Mouse (Mus musculus) myocyte (in vitro differentiated cells): Measurements from ENCODE around the gene Stmn1. TPM values are rescaled to one million over a fixed set of nuclear protein-coding genes. Genes with fewer than 3 reads are reported as not detected.

ENCODE experiments used
- H3K27me3 ChIP-seq: one replicate; pipeline ENCODE4 v1.6.1; 2011; ENCODE audit not compliant: control insufficient read depth, insufficient read depth, insufficient read length
- H3K36me3 ChIP-seq: one replicate; pipeline ENCODE4 v1.6.1; 2011; ENCODE audit not compliant: control insufficient read depth, insufficient read depth
- H3K4me2 ChIP-seq: one replicate; pipeline ENCODE4 v1.6.1; 2011; ENCODE audit warnings: low read depth, control low read depth
- H3K4me3 ChIP-seq: one replicate; pipeline ENCODE4 v1.5.1; 2011; ENCODE audit warnings: mild to moderate bottlenecking, control low read depth, moderate library complexity
- H3K79me2 ChIP-seq: one replicate; pipeline ENCODE4 v1.6.1; 2011; ENCODE audit not compliant: control insufficient read depth, insufficient read depth
- H3ac ChIP-seq: one replicate; pipeline ENCODE4 v1.6.1; 2011; ENCODE audit not compliant: control insufficient read depth, insufficient read length
- CEBPB ChIP-seq: IDR thresholded peaks from 2 replicates; pipeline ENCODE4 v1.6.1; 2011; ENCODE audit warnings: mild to moderate bottlenecking, moderate library complexity; ENCODE audit not compliant: poor library complexity, insufficient read depth, severe bottlenecking
- E2F4 ChIP-seq: IDR thresholded peaks from one replicate; pipeline ENCODE4 v1.6.1; 2011; ENCODE audit warnings: mild to moderate bottlenecking, control low read depth, moderate library complexity; ENCODE audit not compliant: insufficient read depth
- MAX ChIP-seq: IDR thresholded peaks from one replicate; pipeline ENCODE4 v1.6.1; 2011; ENCODE audit warnings: low read depth, mild to moderate bottlenecking, control low read depth
- MYOD1 ChIP-seq, 3 experiments: IDR thresholded peaks; one replicate each; pipeline ENCODE4 v1.6.1; 2011; ENCODE audit warnings: control low read depth in 2 of 3, low read depth in 2 of 3, mild to moderate bottlenecking in 2 of 3, moderate library complexity in 1 of 3; ENCODE audit not compliant: insufficient read length in 2 of 3, control insufficient read depth in 1 of 3
- MYOG ChIP-seq, 3 experiments: IDR thresholded peaks; one replicate each; pipeline ENCODE4 v1.6.1; 2011; ENCODE audit warnings: control low read depth in 2 of 3, low read depth in 2 of 3, mild to moderate bottlenecking in 2 of 3; ENCODE audit not compliant: insufficient read length in 2 of 3, control insufficient read depth in 1 of 3, insufficient read depth in 1 of 3
- POLR2A ChIP-seq: IDR thresholded peaks from one replicate; pipeline ENCODE4 v1.6.1; 2011; ENCODE audit warnings: low read depth, mild to moderate bottlenecking, control low read depth, moderate library complexity; ENCODE audit not compliant: insufficient read length
- POLR2AphosphoS2 ChIP-seq: IDR thresholded peaks from one replicate; pipeline ENCODE4 v1.6.1; 2011; ENCODE audit warnings: low read depth, control low read depth; ENCODE audit not compliant: insufficient read length
- REST ChIP-seq: IDR thresholded peaks from one replicate; pipeline ENCODE4 v1.6.1; 2011; ENCODE audit warnings: mild to moderate bottlenecking, control low read depth, moderate library complexity; ENCODE audit not compliant: insufficient read depth, insufficient read length
- SRF ChIP-seq: IDR thresholded peaks from one replicate; pipeline ENCODE4 v1.6.1; 2011; ENCODE audit warnings: low read depth; ENCODE audit not compliant: control insufficient read depth, insufficient read length
- TCF12 ChIP-seq: IDR thresholded peaks from one replicate; pipeline ENCODE4 v1.6.1; 2011; ENCODE audit warnings: mild to moderate bottlenecking, control low read depth; ENCODE audit not compliant: poor library complexity, insufficient read depth, severe bottlenecking
- TCF3 ChIP-seq: IDR thresholded peaks from one replicate; pipeline ENCODE4 v1.6.1; 2011; ENCODE audit warnings: low read depth, control low read depth; ENCODE audit not compliant: insufficient read length
- USF1 ChIP-seq: IDR thresholded peaks from one replicate; pipeline ENCODE4 v1.6.1; 2011; ENCODE audit warnings: low read depth, mild to moderate bottlenecking, control low read depth, moderate library complexity
- polyA plus RNA-seq: library from polyadenylated mRNA; unstranded; fragments of >200 nt; fragmentation: generic; extraction: Trizol; gene quantifications from one replicate; pipeline ENCODE4 v1.2.1, GENCODE M21; 2012; ENCODE audit warnings: missing spikeins

The Stmn1 gene
- polyA plus RNA-seq, 1 experiment, result 213 TPM

GRCm38 (mm10) chr4:134466381-134467262, 1.5 kb upstream of the Stmn1 start:
- no peaks in the 10 kb centered on the region for H3K36me3 ChIP-seq
- TF ChIP-seq TCF12 (no peak), CEBPB (no peak), REST (no peak), MAX (no peak), POLR2A (no peak), MYOD1 (IDR thresholded peaks at IDR 0.05; ENCODE audit: control insufficient read depth in 1 of 3, insufficient read length in 2 of 3, low read depth in 2 of 3) (no peak), E2F4 (no peak), MYOG (IDR thresholded peaks at IDR 0.05; ENCODE audit: control insufficient read depth in 1 of 3, insufficient read depth in 1 of 3, insufficient read length in 2 of 3, low read depth in 2 of 3) (no peak), SRF (no peak), USF1 (no peak), TCF3 (no peak), POLR2AphosphoS2 (no peak)
- H3ac ChIP-seq, result no peak overlapping the region
- H3K79me2 ChIP-seq, result peaks cover 20% of the 10 kb centered on the region
- H3K27me3 ChIP-seq, result no peaks in the 10 kb centered on the region
- peak overlapping the region; percentile 33 for H3K4me3 ChIP-seq
- peak overlapping the region; percentile 93 for H3K4me2 ChIP-seq

- H3ac ChIP-seq, result peak overlapping the region; percentile 30
- TF ChIP-seq MYOD1 (IDR thresholded peaks at IDR 0.05; ENCODE audit: control insufficient read depth in 1 of 3, insufficient read length in 2 of 3, low read depth in 2 of 3) (no peak), TCF12 (no peak), MAX (no peak), USF1 (no peak), MYOG (IDR thresholded peaks at IDR 0.05; ENCODE audit: control insufficient read depth in 1 of 3, insufficient read depth in 1 of 3, insufficient read length in 2 of 3, low read depth in 2 of 3) (no peak), POLR2AphosphoS2 (no peak), REST (no peak), E2F4 (no peak), TCF3 (no peak), SRF (no peak), CEBPB (no peak), POLR2A (no peak)
- peaks cover 20% of the 10 kb centered on the region for H3K79me2 ChIP-seq
- peak overlapping the region; percentile 93 for H3K4me2 ChIP-seq
- peak overlapping the region; percentile 33 for H3K4me3 ChIP-seq
- no peaks in the 10 kb centered on the region for H3K27me3 ChIP-seq
- no peaks in the 10 kb centered on the region for H3K36me3 ChIP-seq
Measured at GRCm38 (mm10) chr4:134467435-134468214, 495 bp upstream of the Stmn1 start.

- Histone ChIP-seq H3K27me3 (no peaks in the 10 kb centered on the region), H3ac (peak overlapping the region; percentile 30), H3K79me2 (peaks cover 20% of the 10 kb centered on the region), H3K4me3 (peak overlapping the region; percentile 33), H3K4me2 (peak overlapping the region; percentile 77), H3K36me3 (no peaks in the 10 kb centered on the region)
- TF ChIP-seq POLR2AphosphoS2 (peak; percentile 38), E2F4 (peak; percentile 84), TCF3 (no peak)
Measured at GRCm38 (mm10) chr4:134468578-134469266, 602 bp downstream of the Stmn1 start.

GRCm38 (mm10) chr4:134469341-134469796, 1.2 kb downstream of the Stmn1 start:
- H3K4me2 ChIP-seq, result peak overlapping the region; percentile 77
- peaks cover 20% of the 10 kb centered on the region for H3K79me2 ChIP-seq
- H3K36me3 ChIP-seq, result no peaks in the 10 kb centered on the region
- TF ChIP-seq POLR2AphosphoS2 (peak; percentile 40), POLR2A (peak; percentile 15), CEBPB (peak; percentile 42; the same call in 1 of the 2 replicates), MYOG (IDR thresholded peaks at IDR 0.05; ENCODE audit: control insufficient read depth in 1 of 3, insufficient read depth in 1 of 3, insufficient read length in 2 of 3, low read depth in 2 of 3) (no peak)
- H3K27me3 ChIP-seq, result no peaks in the 10 kb centered on the region
- H3K4me3 ChIP-seq, result peak overlapping the region; percentile 33
- H3ac ChIP-seq, result no peak overlapping the region
